Mouse (Mus musculus) liver, embryonic 14.5 days (tissue): ENCODE results near the gene Gm10401.

Source experiments
- CTCF ChIP-seq: IDR thresholded peaks from 2 replicates; pipeline ENCODE4 v1.5.1; 2016; ENCODE audit warnings: antibody characterized with exemption, low read depth, control low read depth
- EP300 ChIP-seq: IDR thresholded peaks from 2 replicates; pipeline ENCODE4 v1.6.1; 2016; ENCODE audit warnings: antibody characterized with exemption, low read depth

DNA sequence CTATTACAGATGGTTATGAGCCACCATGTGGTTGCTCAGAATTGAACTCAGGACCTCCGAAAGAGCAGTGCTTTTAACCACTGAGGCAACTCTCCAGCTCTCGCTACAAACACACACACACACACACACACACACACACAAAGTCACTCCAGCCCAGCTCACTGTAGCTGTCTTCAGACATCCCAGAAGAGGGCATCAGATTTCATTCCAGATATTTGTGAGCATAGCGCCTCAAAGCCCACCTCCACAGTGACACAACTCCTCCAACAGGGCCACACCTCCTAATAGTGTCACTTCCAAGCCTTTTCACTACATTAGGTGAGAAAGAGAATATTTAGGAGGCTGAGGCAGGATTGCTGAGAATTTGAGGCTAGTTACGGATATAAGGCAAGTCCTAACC is 41.0 kb upstream of the Gm10401 start:
- TF ChIP-seq CTCF, result no peak
- TF ChIP-seq EP300, result no peak
